ENCODE assay signal across 24 mouse cellular contexts in genomic region chr17:47524991-47525390, GRCm38 (mm10). TPM values are rescaled to one million over a fixed set of nuclear protein-coding genes. Genes with fewer than 3 reads are reported as not detected.
DNase-seq lines count a peak whose midpoint lies in the region; ATAC-seq lines count a peak whose summit lies in the region.
"Had no signal": no experiment of that assay in that cellular context is flagged by ENCODE, and none has a peak within 500 bp of the region (broad histone marks: within the 10 kb centered on the region; RNA-seq: fewer than 3 reads in every experiment).

No protein-coding gene starts in this region.

- no peak overlapping the region for H3K4me2 ChIP-seq in forebrain, embryonic 11.5 days (ENCODE audit: low read depth, low read length, severe bottlenecking)
- no peak overlapping the region for H3K4me2 ChIP-seq in forebrain, embryonic 14.5 days (ENCODE audit: low read length)
- no peak overlapping the region for H3K4me2 ChIP-seq in heart, embryonic 15.5 days
- H3K4me2 ChIP-seq in liver, embryonic 13.5 days: no peak overlapping the region
- H3K4me2 ChIP-seq in liver, embryonic 11.5 days: no peak overlapping the region
- no peak overlapping the region for H3K4me2 ChIP-seq in liver, embryonic 16.5 days (ENCODE audit: low read depth, low read length)
- H3K4me2 ChIP-seq: forebrain, embryonic 15.5 days; kidney, embryonic 15.5 days; limb, embryonic 12.5 days; midbrain, embryonic 13.5 days had no signal

- no peaks in the 10 kb centered on the region for H3K9me3 ChIP-seq in forebrain, embryonic 11.5 days (ENCODE audit: control insufficient read depth, low read length)
- H3K9me3 ChIP-seq in forebrain, embryonic 14.5 days (replicated peaks; ENCODE audit: control insufficient read depth, low read length): no peaks in the 10 kb centered on the region
- H3K9me3 ChIP-seq in heart, embryonic 15.5 days (replicated peaks): no peaks in the 10 kb centered on the region
- H3K9me3 ChIP-seq in liver, embryonic 13.5 days (replicated peaks): no peaks in the 10 kb centered on the region
- no peaks in the 10 kb centered on the region for H3K9me3 ChIP-seq in liver, embryonic 11.5 days (ENCODE audit: control insufficient read depth, low read length)
- no peaks in the 10 kb centered on the region for H3K9me3 ChIP-seq in liver, embryonic 16.5 days (replicated peaks; ENCODE audit: control insufficient read depth, low read length)
- H3K9me3 ChIP-seq: forebrain, embryonic 15.5 days; kidney, embryonic 15.5 days; limb, embryonic 12.5 days; megakaryocyte, embryonic 14.5 days; midbrain, embryonic 13.5 days had no signal

- no peaks in the 10 kb centered on the region for H3K27me3 ChIP-seq in forebrain, embryonic 11.5 days (ENCODE audit: control insufficient read depth, insufficient read depth, low read length)
- H3K27me3 ChIP-seq in forebrain, embryonic 14.5 days (replicated peaks; ENCODE audit: control insufficient read depth, insufficient read depth, low read length): no peaks in the 10 kb centered on the region
- H3K27me3 ChIP-seq in heart, embryonic 15.5 days: no peaks in the 10 kb centered on the region
- no peaks in the 10 kb centered on the region for H3K27me3 ChIP-seq in liver, embryonic 13.5 days
- H3K27me3 ChIP-seq in liver, embryonic 11.5 days (replicated peaks; ENCODE audit: control insufficient read depth, insufficient read depth, low read length): no peaks in the 10 kb centered on the region
- no peaks in the 10 kb centered on the region for H3K27me3 ChIP-seq in liver, embryonic 16.5 days (ENCODE audit: control insufficient read depth, insufficient read depth, low read depth, low read length)
- H3K27me3 ChIP-seq: forebrain, embryonic 15.5 days; kidney, embryonic 15.5 days; limb, embryonic 12.5 days; megakaryocyte, embryonic 14.5 days; midbrain, embryonic 13.5 days had no signal

- no peak overlapping the region for H3K27ac ChIP-seq in forebrain, embryonic 11.5 days (ENCODE audit: low read depth, low read length)
- H3K27ac ChIP-seq in forebrain, embryonic 14.5 days (ENCODE audit: low read depth, low read length): no peak overlapping the region
- peak overlapping the region; percentile 26; the same call in 1 of the 2 replicates for H3K27ac ChIP-seq in heart, embryonic 15.5 days
- peak overlapping the region; percentile 100 for H3K27ac ChIP-seq in liver, embryonic 13.5 days
- no peak overlapping the region for H3K27ac ChIP-seq in liver, embryonic 11.5 days (ENCODE audit: low read depth, low read length)
- H3K27ac ChIP-seq in liver, embryonic 16.5 days (ENCODE audit: low read length): peak overlapping the region; percentile 1; the same call in 1 of the 2 replicates
- H3K27ac ChIP-seq: forebrain, embryonic 15.5 days; hindbrain, postnatal 0 days; kidney, embryonic 15.5 days; limb, embryonic 12.5 days; midbrain, embryonic 13.5 days had no signal

- no peak overlapping the region for H3K9ac ChIP-seq in forebrain, embryonic 11.5 days (ENCODE audit: low read length)
- H3K9ac ChIP-seq in forebrain, embryonic 14.5 days (ENCODE audit: low read length): no peak overlapping the region
- no peak overlapping the region for H3K9ac ChIP-seq in heart, embryonic 15.5 days
- peak overlapping the region; percentile 87 for H3K9ac ChIP-seq in liver, embryonic 13.5 days
- no peak overlapping the region for H3K9ac ChIP-seq in liver, embryonic 11.5 days (ENCODE audit: low read depth, low read length)
- H3K9ac ChIP-seq in liver, embryonic 16.5 days (ENCODE audit: low read depth, low read length): no peak overlapping the region
- H3K9ac ChIP-seq: forebrain, embryonic 15.5 days; kidney, embryonic 15.5 days; limb, embryonic 12.5 days; midbrain, embryonic 13.5 days had no signal

- no peaks in the 10 kb centered on the region for H3K36me3 ChIP-seq in forebrain, embryonic 11.5 days (ENCODE audit: control insufficient read depth, insufficient read depth, low read length)
- no peaks in the 10 kb centered on the region for H3K36me3 ChIP-seq in forebrain, embryonic 14.5 days (ENCODE audit: control insufficient read depth, insufficient read depth, low read length)
- no peaks in the 10 kb centered on the region for H3K36me3 ChIP-seq in heart, embryonic 15.5 days
- H3K36me3 ChIP-seq in liver, embryonic 13.5 days: no peaks in the 10 kb centered on the region
- no peaks in the 10 kb centered on the region for H3K36me3 ChIP-seq in liver, embryonic 11.5 days (ENCODE audit: control insufficient read depth, insufficient read depth, low read length)
- no peaks in the 10 kb centered on the region for H3K36me3 ChIP-seq in liver, embryonic 16.5 days (ENCODE audit: control insufficient read depth, insufficient read depth)
- H3K36me3 ChIP-seq: forebrain, embryonic 15.5 days; kidney, embryonic 15.5 days; limb, embryonic 12.5 days; midbrain, embryonic 13.5 days had no signal

- no peak for ATAC-seq in forebrain, embryonic 11.5 days (replicated peaks; ENCODE audit: low FRiP score)
- no peak for ATAC-seq in forebrain, embryonic 14.5 days
- no peak for ATAC-seq in heart, embryonic 15.5 days (replicated peaks; ENCODE audit: insufficient number of reproducible peaks, insufficient read depth, low FRiP score, low read depth)
- ATAC-seq in liver, embryonic 13.5 days (ENCODE audit: low read depth): no peak
- no peak for ATAC-seq in liver, embryonic 11.5 days (replicated peaks; ENCODE audit: low FRiP score)
- no peak for ATAC-seq in liver, embryonic 16.5 days (ENCODE audit: low read depth)
- no peak for ATAC-seq in cerebellum, adult (ENCODE audit: insufficient number of reproducible peaks, low FRiP score, low TSS enrichment)
- ATAC-seq: forebrain, embryonic 15.5 days; hindbrain, postnatal 0 days; midbrain, embryonic 13.5 days had no signal

- peak; percentile 39 for DNase-seq in forebrain, embryonic 11.5 days (ENCODE audit: low spot score)
- no peak for DNase-seq in forebrain, embryonic 14.5 days (ENCODE audit: low spot score)
- DNase-seq in heart, adult 9 months (ENCODE audit: low spot score in 2 of 2): no peak
- no peak for DNase-seq in liver, embryonic 13.5 days
- DNase-seq in liver, embryonic 11.5 days (ENCODE audit: low spot score): no peak
- DNase-seq: adrenal gland, postnatal 14 days; cerebellum, adult 9-10 months; gastrocnemius, postnatal 14 days; heart, adult 18-20 months; kidney, adult 11 months; kidney, postnatal 36 days; layer of hippocampus, postnatal 36 days; lung, adult 2 months; lung, postnatal 36 days; thymus, postnatal 4 days had no signal

- no peak overlapping the region for H3K4me3 ChIP-seq in forebrain, embryonic 11.5 days (ENCODE audit: low read depth, low read length)
- H3K4me3 ChIP-seq in forebrain, embryonic 14.5 days (ENCODE audit: low read depth, low read length): no peak overlapping the region
- no peak overlapping the region for H3K4me3 ChIP-seq in heart, embryonic 15.5 days
- no peak overlapping the region for H3K4me3 ChIP-seq in liver, embryonic 13.5 days (replicated peaks)
- H3K4me3 ChIP-seq in liver, embryonic 11.5 days (ENCODE audit: low read depth, low read length): no peak overlapping the region
- no peak overlapping the region for H3K4me3 ChIP-seq in liver, embryonic 16.5 days (ENCODE audit: low read depth, low read length)
- H3K4me3 ChIP-seq: forebrain, embryonic 15.5 days; kidney, embryonic 15.5 days; limb, embryonic 12.5 days; midbrain, embryonic 13.5 days had no signal

- peaks cover 14% of the 10 kb centered on the region for H3K4me1 ChIP-seq in forebrain, embryonic 11.5 days (replicated peaks; ENCODE audit: control insufficient read depth, insufficient read depth, low read length)
- H3K4me1 ChIP-seq in forebrain, embryonic 14.5 days (ENCODE audit: control insufficient read depth, insufficient read depth, low read length): peaks cover 7% of the 10 kb centered on the region
- peaks cover 76% of the 10 kb centered on the region for H3K4me1 ChIP-seq in heart, embryonic 15.5 days (replicated peaks)
- peaks cover 85% of the 10 kb centered on the region for H3K4me1 ChIP-seq in liver, embryonic 13.5 days (replicated peaks)
- peaks cover 56% of the 10 kb centered on the region for H3K4me1 ChIP-seq in liver, embryonic 11.5 days (replicated peaks; ENCODE audit: control insufficient read depth, insufficient read depth, low read length)
- H3K4me1 ChIP-seq in liver, embryonic 16.5 days (ENCODE audit: control insufficient read depth, low read depth, low read length): peaks cover 72% of the 10 kb centered on the region

- 92% methylated on average over 6 of the region's 6 CpGs for WGBS in forebrain, embryonic 11.5 days
- 86% methylated on average over 6 of the region's 6 CpGs for WGBS in forebrain, embryonic 14.5 days
- 72% methylated on average over 6 of the region's 6 CpGs for WGBS in heart, embryonic 15.5 days
- WGBS in liver, embryonic 13.5 days (ENCODE audit: insufficient replicate concordance): 84% methylated on average over 6 of the region's 6 CpGs
- WGBS in liver, embryonic 11.5 days: 82% methylated on average over 6 of the region's 6 CpGs
- 86% methylated on average over 6 of the region's 6 CpGs for WGBS in liver, embryonic 16.5 days (ENCODE audit: insufficient replicate concordance)

RNA-seq across cellular contexts. Expression of gene Ccnd3, which starts 20.1 kb away (rescaled TPM):
- 253 and 286 TPM in 2 replicates for polyA plus RNA-seq in forebrain, embryonic 11.5 days (2014; fragmentation: Nextera tagmentation; extraction: Ambion mirVana)
- polyA plus RNA-seq in forebrain, embryonic 14.5 days (2014; fragmentation: Nextera tagmentation; extraction: Ambion mirVana): 60.6 and 67.2 TPM in 2 replicates
- polyA plus RNA-seq in heart, embryonic 15.5 days (2015; fragmentation: Nextera tagmentation; extraction: Ambion mirVana): 369 and 456 TPM in 2 replicates
- 387 and 400 TPM in 2 replicates for polyA plus RNA-seq in liver, embryonic 13.5 days (2015; fragmentation: Nextera tagmentation; extraction: Ambion mirVana)
- 525 and 530 TPM in 2 replicates for polyA plus RNA-seq in liver, embryonic 11.5 days (2014; fragmentation: Nextera tagmentation; extraction: Ambion mirVana)
- 300 and 331 TPM in 2 replicates for polyA plus RNA-seq in liver, embryonic 16.5 days (2015; fragmentation: Nextera tagmentation; extraction: Ambion mirVana)

RNA-seq across cellular contexts. Expression of gene Taf8, which starts 22.9 kb away (rescaled TPM):
- 29.6 and 32.2 TPM in 2 replicates for polyA plus RNA-seq in forebrain, embryonic 11.5 days (2014; fragmentation: Nextera tagmentation; extraction: Ambion mirVana)
- polyA plus RNA-seq in forebrain, embryonic 14.5 days (2014; fragmentation: Nextera tagmentation; extraction: Ambion mirVana): 24.0 and 25.9 TPM in 2 replicates
- 17.0 and 20.5 TPM in 2 replicates for polyA plus RNA-seq in heart, embryonic 15.5 days (2015; fragmentation: Nextera tagmentation; extraction: Ambion mirVana)
- polyA plus RNA-seq in liver, embryonic 13.5 days (2015; fragmentation: Nextera tagmentation; extraction: Ambion mirVana): 14.4 and 14.5 TPM in 2 replicates
- 20.7 and 21.3 TPM in 2 replicates for polyA plus RNA-seq in liver, embryonic 11.5 days (2014; fragmentation: Nextera tagmentation; extraction: Ambion mirVana)
- 14.2 and 14.3 TPM in 2 replicates for polyA plus RNA-seq in liver, embryonic 16.5 days (2015; fragmentation: Nextera tagmentation; extraction: Ambion mirVana)

Comparison
In these comparisons a context has a peak if more than half of its experiments do, and no peak if none do; other contexts are left out.
1. H3K27ac ChIP-seq: peak in heart, embryonic 15.5 days (single experiment), liver, embryonic 13.5 days (single experiment) and liver, embryonic 16.5 days (single experiment); none in forebrain, embryonic 11.5 days (single experiment), forebrain, embryonic 14.5 days (single experiment) and liver, embryonic 11.5 days (single experiment).